Mouse (Mus musculus): ENCODE results near the gene Shroom4.
"Not testable (repeated sequence)": the region's sequence is repeated elsewhere in the genome, so short reads cannot be mapped to it uniquely, and the experiment has no call there.

Shroom4 gene

DNA sequence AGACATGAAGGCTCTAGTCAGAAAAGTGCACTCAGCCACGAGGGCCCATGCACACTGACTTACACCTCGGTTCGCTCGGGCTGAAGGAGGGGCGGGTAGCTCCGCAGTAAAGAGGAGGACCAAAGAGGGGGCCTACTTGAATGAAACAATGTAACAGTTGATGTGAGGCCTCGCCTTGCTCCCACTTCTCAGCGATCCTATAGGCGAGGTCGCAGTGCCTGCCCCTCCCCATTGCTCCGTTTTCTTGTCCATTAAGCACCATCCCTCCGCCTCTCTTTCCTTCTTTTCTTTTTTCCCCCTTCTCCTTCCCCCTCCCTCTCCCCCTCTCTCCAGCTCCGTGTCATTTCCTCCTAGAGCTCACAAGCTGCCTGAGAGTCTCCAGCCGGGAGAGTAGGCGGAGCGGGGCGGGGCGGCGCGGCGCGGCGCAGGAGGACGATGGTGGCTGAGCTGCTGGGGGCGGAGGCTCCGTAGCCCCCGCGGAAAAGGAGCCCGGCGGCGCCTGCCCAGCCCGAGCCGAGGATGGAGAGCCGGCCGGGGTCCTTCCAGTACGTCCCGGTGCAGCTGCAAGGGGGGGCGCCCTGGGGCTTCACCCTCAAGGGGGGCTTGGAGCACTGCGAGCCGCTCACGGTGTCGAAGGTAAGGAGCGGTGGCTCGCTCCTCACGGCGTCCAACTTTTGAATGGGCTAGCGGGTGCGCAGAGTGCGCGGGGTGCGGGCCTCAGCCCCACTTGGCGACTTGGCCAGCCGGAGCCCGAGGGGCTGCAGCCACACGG is at the start of gene Shroom4:
Gene Shroom4, plus strand, starts transcription at position 229 of the 772 bp plus-strand sequence.
- peak; percentile 62 to 70 for DNase-seq (ENCODE audit: low spot score in 2 of 2)

DNA sequence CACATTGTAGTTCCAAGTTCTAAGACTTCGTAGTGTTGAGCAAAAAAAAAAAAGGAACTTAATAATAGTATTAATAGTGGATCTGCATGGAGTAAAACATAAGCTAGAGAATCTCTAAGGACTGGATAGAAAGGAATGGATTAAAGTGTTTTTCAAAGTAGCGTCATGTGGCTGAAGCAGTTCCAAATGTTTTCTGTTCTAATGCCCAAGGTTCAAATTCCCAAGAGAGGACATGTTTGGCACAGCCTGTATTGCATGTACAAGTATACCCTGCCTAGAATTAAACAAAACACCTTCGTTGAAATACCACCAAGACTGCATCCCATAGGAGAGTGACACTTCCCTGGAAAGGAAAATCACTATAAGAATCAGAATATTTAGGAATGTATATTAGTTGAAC is 42.8 kb upstream of the Shroom4 start:
- DNase-seq (ENCODE audit: low spot score in 2 of 2) = no peak

DNA sequence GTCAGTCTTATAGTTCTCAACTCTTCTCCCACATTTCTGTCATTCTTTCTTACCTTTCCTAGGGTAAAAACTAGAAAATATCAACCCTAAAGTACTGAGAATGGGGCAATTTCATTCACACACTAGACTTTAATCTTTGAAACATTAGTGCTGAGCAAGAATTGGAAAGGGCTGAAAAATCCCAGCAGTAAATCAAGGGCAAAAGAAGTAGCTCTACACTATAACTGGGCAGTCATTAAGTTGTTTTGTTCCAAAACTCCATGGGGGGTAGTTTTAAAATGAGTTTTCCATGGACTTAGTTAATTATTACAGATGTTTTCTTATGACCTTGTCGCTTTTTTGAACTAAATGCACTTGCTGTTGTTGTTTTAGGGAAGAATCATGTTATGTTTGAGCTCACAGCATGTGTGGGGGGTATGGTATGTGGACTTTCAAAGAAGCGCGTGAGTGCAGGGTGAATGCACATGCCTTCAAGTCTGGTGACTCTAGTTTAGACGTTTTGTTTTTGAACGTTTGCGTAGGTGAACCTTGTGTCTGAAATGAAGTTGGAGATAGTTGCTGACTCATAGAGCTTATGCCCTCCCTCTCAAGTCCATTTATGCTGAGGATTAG is 42.0 kb upstream of the Shroom4 start:
- no peak for DNase-seq (ENCODE audit: low spot score in 2 of 2)

DNA sequence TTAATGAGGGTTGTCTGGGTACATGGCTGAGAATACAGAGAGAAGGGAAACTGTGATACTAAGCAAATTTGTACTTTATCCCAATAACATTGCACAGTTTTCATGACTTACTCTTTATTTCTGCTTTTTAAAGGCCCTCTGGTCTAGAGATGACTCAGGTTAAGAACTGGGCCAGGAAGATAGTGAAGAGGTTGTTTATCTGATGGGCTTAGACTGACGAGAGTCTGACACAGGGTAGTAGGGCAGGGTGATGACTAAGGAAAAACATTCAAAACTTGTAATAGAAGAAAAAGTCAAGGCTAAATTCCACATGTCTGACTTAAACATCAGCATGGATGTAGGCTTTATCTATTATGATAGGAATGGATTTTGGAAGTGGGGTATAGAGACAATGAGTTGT is 30.8 kb upstream of the Shroom4 start:
- DNase-seq (ENCODE audit: low spot score in 2 of 2) = no peak

DNA sequence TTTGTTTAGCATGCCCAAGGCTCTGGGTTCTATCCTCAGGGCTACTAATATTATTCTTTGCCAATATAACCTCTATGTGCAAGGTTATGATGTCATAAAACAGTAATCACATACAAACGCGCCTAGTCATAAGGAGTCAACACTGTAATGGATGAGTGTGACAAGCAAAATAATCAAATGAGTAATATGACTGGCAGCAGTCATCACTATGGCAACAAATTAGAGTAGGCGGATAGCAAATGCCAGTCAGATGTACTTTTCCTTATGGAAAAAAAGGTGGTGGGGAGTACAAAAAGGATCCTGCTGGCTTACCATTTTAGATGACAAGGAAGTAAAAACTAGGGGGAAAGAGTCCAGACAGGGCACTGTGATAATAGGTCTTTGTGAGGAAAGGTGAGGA is 28.9 kb upstream of the Shroom4 start:
- no peak for DNase-seq (ENCODE audit: low spot score in 2 of 2)

DNA sequence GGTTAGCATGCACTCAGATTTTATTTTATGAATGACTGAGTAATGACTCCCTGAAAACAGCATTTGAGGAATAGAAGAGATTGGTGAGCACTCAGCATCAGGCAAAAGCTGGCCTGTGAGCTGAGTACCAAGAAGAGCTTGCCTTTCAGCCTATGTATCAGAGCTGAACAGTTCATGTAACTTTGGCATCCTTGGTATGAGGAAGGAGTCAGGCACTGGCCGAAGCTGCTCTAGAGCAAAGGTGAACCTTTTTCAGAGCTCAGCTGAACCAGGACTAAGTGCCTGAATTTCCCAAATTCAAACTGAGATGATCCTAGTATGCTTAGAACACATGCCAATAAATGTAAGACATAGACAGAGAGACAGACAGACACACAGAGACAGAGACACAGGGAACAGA is 5.8 kb upstream of the Shroom4 start:
- no peak for DNase-seq (ENCODE audit: low spot score in 2 of 2)

DNA sequence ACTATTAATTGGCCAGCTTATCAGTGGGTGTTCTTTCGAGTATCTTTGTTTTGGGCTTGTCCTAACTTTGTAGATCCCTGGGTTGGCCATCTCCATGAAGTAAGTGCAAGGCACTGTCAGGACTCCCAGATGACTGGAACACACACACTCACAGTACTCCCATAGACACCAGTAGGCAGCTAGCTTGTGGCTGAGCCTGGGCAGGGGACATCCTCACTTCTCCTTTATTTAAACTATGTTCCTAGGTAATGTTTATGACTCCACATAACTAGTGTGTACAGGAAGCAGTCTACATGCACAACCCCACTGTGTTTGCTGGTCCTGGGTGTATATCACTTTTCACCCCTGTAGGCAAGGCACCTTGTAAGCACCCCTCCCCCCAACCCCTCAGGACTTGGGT is 461 bp upstream of the Shroom4 start:
- no peak for DNase-seq (ENCODE audit: low spot score in 2 of 2)

DNA sequence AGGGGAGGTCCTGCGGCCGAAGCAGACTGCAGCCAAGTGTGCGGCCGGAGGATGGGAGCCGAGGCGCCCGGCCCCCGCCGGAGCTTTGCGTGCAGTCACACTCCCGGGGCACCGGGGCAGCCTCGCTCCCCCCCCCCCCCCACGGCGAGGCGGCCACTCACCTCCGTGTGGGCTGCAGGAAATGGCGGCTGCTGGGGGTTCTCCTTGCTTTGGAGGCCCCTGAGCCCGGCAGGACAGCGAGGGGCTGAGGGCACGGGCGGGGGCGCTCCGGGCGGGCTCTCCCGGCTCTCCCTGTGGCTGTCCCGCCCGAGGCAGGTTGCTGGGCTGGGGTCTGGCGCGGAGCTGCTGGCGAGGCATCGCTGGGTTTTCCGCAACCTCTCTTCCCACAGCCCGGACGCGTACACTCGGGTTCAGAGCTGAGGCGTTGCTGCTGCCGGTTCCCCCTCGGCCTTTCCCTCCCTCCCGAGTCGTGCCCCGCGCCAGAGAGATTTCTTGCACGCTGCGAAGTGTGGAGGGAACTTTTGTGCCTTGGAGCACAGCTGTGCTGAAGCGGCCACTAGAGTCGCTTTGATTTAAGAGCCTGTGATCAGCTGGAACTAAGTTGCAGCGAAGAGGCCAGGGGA is 855 bp downstream of the Shroom4 start:
- DNase-seq (ENCODE audit: low spot score in 2 of 2) = peak in 1 of 2 experiments; percentile 61

DNA sequence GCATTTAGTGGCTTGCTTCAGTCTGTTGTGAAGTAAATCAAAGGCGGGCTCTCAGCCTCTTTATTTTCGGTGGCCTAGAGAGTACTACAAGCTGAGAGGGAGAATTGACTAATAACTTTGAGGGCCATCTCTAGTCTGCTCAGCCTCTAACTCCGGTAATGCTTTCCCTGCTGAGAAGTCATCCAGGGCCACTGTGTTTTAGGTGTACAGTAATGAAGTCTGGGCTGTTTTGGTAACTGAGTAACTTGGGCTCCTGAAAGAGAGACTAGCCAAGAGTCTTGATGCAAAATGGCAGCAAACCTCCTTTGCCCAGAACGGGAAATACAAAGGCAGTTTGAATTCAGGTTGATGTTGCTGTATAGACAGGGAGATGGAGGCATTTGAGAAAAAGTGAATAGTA is 3.3 kb downstream of the Shroom4 start:
- DNase-seq (ENCODE audit: low spot score in 2 of 2) = no peak

DNA sequence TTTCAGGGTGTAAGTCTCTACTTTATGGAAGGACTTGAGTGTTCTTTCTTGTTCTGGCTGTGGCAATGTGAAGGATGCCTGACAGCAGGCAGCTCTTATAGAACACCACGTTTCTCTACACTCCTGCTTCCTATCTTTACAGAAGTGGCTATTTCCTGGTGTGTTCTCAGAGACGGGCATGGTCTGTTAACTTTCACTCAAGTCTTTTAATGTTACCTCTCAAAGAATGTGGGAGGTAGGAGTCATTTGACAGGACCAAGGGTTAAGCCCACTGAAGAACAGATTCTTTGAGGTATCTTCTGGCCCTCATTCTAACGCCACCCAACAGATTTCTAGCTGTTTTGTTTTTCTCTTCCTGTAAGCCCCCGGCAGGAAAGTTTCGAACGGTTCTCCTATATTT is 9.5 kb downstream of the Shroom4 start:
- DNase-seq (ENCODE audit: low spot score in 2 of 2) = no peak

DNA sequence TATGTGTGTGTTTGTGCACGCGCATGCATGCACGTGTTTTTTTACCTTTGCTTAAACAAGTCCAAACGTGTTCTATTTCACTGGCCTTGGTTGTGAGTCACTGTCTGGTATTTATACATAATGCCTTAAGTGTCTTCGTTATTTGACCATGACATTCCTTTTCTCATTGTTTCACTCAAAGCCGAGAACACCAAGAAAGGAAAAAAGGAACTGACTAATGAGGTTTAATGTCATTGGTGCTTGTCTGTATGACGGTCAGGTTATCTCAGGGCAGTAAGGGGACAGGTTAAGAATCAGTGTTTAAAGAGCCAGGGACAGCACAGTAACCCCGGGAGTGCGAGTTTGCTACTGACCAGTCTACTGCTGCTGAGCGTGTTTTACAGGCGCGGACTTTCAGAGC is 15.8 kb downstream of the Shroom4 start:
- DNase-seq (ENCODE audit: low spot score in 2 of 2) = no peak

DNA sequence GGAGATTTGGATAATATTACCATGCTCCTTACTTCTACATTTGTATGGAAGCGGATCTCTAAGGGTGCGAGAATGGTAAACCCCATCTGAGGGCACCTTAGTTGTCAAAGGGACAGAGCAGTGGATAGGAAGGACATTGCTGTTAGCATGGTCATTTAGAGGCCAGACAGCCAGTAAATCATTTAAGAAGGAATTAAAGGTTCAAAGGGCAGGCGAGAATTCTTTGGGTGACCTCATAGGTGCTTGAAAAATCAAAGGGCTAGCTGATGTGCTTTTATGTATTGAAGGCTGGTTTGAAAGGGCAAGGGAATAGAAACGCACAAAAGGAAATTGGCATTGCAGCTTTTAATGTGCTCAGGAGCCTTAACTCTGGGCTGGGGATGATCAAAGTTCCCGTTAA is 16.3 kb downstream of the Shroom4 start:
- DNase-seq (ENCODE audit: low spot score in 2 of 2) = no peak

DNA sequence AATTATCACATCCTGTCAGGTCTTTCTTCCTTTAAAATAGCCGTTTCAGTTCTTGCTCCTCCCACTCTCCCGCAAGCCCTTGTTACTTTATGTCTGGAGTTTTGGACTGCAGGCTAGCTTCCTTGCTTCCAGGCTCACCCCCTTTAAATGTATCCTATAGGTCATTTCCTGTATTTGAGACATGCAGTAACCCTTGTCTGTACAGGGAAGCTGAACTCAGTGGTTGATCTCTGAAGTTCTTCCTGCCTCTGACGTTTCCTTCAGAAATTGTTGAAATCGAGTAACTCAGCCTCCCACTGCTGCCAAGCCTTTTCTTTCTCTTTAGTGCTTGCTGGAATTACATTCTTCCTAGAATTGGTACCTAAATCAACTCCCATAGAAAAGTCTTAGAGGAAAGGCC is 18.5 kb downstream of the Shroom4 start:
- DNase-seq (ENCODE audit: low spot score in 2 of 2) = no peak

DNA sequence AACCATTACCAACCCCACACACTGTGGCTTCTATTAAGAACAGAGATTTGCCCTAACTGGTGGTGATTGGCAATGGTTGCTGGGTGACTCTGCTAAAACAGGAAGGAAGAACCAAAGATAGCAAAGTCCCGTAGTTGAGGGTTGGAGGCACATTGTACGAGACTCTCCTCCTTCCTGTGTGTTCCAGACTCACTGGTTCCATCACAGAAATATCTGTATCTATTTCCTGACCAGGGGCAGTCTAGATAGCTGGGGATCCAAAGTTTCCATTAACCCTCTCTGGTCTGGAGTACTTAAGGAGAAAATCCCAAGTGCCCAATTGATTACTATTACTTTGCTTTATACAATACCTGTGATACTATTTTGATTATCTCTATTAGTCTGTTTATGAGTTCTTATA is 35.6 kb downstream of the Shroom4 start:
- DNase-seq (ENCODE audit: low spot score in 2 of 2) = no peak

DNA sequence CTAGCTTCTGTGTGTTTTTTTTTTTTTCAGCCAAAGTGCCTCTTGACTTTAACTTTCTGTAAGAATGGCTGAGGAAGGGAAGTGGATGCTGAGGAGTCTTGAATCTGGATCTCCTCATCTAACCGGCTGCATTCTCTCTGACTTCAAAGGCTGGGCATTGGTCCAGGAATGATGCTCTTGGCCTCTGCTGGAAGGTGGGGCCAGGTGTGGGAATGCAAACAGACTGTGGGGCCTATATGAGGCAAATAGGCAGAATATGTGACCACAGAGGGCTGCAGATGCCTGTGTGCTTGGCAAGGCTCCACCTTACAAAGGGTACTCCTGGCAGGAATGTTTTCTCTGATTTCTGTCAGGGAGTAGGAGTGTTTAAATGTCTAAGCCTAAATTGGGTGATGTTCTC is 46.8 kb downstream of the Shroom4 start:
- DNase-seq (ENCODE audit: low spot score in 2 of 2) = no peak

DNA sequence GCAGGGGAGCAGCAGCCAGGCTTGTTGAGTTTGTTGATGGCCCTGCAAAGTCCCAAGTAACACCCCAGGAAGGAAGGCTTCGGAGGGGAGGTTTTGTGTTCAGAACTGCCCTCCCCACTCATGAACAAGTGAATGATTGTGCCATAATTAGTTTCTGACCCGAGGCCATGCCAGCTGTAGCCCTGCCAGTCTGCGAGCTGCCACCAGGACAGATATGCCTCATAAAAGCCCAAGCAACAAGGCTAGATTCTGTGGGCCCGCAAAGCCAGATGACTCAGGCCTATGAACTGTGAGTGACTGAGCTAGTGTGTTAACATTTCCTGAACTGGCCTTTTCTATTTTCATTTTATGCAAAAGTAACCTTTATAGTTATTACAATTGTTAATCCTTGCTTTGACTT is 48.3 kb downstream of the Shroom4 start:
- no peak for DNase-seq (ENCODE audit: low spot score in 2 of 2)

DNA sequence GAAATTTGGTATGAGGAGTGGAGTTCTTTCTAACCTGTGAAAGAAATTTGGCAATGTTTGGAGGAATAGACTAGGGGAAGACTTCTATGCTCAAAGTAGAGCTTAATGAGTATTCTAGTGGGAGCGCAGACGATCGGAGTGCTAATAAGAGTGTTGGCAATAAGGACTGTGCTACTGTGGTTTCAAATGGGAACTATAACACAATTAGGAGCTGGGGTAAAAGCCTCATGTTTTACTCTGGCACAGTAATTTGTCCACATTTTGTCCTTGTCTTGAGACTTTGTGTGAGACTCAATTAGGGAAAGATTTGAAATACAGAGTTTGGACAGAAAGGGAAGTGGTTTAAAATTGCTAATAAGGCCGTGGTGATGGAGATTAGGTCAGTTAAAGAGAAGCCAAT is 53.6 kb downstream of the Shroom4 start:
- no peak for DNase-seq (ENCODE audit: low spot score in 2 of 2)

DNA sequence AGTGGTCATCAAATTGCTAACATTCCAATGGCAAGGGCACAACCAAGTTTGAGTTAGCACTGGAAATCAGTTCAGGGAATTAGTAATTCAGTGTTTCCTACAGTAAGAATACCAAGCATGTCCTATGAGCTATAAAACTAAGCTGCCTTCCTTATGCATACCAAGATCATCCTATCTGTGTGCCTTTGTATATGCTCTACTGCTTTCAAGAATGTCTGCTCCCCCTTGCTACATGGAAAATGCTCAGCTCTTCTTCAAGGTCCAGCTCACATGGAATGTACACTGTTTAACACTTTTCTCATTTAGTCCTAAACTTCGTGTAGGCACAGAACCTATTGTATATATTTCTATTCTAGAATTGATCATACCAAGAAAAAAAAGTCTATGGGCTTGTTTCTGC is 69.6 kb downstream of the Shroom4 start:
- not testable (repeated sequence) for DNase-seq (ENCODE audit: low spot score in 2 of 2)

DNA sequence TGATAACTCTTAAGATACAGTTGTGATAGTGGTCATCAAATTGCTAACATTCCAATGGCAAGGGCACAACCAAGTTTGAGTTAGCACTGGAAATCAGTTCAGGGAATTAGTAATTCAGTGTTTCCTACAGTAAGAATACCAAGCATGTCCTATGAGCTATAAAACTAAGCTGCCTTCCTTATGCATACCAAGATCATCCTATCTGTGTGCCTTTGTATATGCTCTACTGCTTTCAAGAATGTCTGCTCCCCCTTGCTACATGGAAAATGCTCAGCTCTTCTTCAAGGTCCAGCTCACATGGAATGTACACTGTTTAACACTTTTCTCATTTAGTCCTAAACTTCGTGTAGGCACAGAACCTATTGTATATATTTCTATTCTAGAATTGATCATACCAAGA is 72.9 kb downstream of the Shroom4 start:
- DNase-seq (ENCODE audit: low spot score in 2 of 2) = not testable (repeated sequence)

DNA sequence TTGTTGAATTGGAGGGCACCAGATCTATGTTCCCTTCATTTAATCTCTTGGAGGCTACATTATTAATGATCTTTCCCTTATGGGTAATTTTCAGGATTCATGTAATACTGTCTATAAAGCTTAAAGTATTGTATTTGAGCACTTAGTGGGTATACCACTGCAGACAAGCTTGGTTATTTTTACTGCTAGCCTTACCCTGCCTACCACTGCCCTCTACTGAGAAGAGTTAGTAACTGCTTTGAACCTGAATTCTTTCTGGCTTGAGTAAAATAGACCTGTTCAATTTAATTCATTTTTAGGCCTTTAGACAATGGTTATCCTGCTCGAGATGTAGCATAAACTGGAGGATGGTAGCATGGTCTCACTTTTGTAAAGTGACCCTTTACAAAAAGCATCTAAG is 75.5 kb downstream of the Shroom4 start:
- no peak for DNase-seq (ENCODE audit: low spot score in 2 of 2)

DNA sequence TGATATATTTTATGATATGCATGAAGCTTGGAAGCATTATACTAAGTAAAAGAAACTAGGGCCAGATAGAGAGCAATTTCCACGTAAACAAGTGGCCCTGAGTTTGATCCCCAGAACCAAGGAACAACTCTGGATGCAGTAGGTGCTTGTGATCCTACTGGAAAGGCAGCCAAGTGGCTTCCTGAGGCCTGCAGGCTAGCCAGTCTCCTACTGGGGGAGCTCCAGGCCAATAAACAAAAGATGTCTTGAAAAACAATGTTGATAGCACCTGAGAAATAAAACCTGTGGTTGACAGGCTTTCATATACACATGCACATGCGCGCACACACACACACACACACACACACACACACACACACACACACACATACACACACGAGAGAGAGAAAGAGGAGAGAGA is 82.6 kb downstream of the Shroom4 start:
- DNase-seq (ENCODE audit: low spot score in 2 of 2) = no peak

DNA sequence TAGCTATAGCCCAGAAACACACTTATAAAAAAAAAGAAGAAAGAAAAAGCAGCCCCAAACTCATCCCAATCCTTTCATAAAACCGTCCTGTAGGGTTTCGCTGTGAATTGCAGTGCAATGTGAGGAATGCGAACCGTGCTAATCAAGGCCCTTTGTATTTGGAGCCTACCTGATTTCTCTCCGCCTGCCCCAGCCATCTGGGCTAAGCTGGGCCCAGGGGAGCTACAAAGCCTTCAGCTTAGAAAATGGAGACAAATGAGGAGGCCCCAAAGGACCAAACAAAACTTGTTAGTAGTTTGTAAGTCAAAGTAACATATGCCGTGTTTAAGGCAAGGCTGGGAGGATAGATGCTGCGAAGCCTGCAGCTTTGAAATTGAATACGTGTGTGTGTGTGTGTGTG is 84.2 kb downstream of the Shroom4 start:
- DNase-seq (ENCODE audit: low spot score in 2 of 2) = no peak

DNA sequence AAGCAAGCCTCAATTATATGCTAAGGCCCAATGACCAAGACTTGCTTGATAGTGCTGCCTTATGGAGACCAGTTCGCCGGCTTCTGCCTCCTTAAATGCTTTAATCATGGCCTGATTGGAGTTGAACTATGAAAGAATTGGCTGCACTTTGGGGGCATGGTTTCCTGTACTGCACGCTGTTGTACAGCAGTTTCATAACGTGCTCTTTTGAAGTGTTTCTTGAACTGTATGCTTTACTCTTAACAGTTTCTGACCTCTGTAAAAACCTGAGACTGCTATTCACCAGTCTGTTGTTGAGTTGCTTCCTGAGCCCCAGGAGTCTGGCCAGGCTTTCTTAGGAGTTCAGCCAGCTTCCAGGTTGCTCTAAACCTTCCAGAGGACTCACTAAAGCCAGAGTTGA is 90.8 kb downstream of the Shroom4 start:
- no peak for DNase-seq (ENCODE audit: low spot score in 2 of 2)

Measured in urinary bladder, postnatal 4 days (tissue).